Mouse (Mus musculus): ENCODE data around the gene Cd81.
A peak's percentile ranks its signal among the peaks of the same experiment; 100 is the strongest.

The Cd81 gene

GRCm38 (mm10) chr7:143052626-143053007 is at the start of gene Cd81:
Gene Cd81, plus strand, starts transcription at chr7:143052739.
- DNase-seq (ENCODE audit: low spot score in 2 of 2), result peak; percentile 82 to 88

- no peak for DNase-seq (ENCODE audit: low spot score in 2 of 2)
Measured at GRCm38 (mm10) chr7:143004727-143005343, 47.7 kb upstream of the Cd81 start, which contains the start of gene Tspan32. Gene Tspan32, plus strand, starts transcription at chr7:143005046.

- DNase-seq (ENCODE audit: low spot score in 2 of 2), result no peak
Measured at GRCm38 (mm10) chr7:143005344-143006096, 47.0 kb upstream of the Cd81 start.

GRCm38 (mm10) chr7:143006097-143006755 is 46.3 kb upstream of the Cd81 start:
- DNase-seq (ENCODE audit: low spot score in 2 of 2), result no peak

- no peak for DNase-seq (ENCODE audit: low spot score in 2 of 2)
Measured at GRCm38 (mm10) chr7:143006756-143007598, 45.6 kb upstream of the Cd81 start.

GRCm38 (mm10) chr7:143007599-143008369 is 44.8 kb upstream of the Cd81 start:
- DNase-seq (ENCODE audit: low spot score in 2 of 2), result peak; percentile 88 to 90

GRCm38 (mm10) chr7:143008370-143008926 is 44.1 kb upstream of the Cd81 start:
- DNase-seq (ENCODE audit: low spot score in 2 of 2), result peak in 1 of 2 experiments; percentile 48

- peak in 1 of 2 experiments; percentile 41 for DNase-seq (ENCODE audit: low spot score in 2 of 2)
Measured at GRCm38 (mm10) chr7:143008996-143009665, 43.4 kb upstream of the Cd81 start.

GRCm38 (mm10) chr7:143009996-143010395 is 42.5 kb upstream of the Cd81 start:
- no peak for DNase-seq (ENCODE audit: low spot score in 2 of 2)

GRCm38 (mm10) chr7:143011226-143011625 is 41.3 kb upstream of the Cd81 start:
- DNase-seq (ENCODE audit: low spot score in 2 of 2), result no peak

- DNase-seq (ENCODE audit: low spot score in 2 of 2), result no peak
Measured at GRCm38 (mm10) chr7:143012230-143012875, 40.2 kb upstream of the Cd81 start.

GRCm38 (mm10) chr7:143013420-143014178 is 38.9 kb upstream of the Cd81 start:
- peak; percentile 59 to 84 for DNase-seq (ENCODE audit: low spot score in 2 of 2)

GRCm38 (mm10) chr7:143014862-143015659 is 37.5 kb upstream of the Cd81 start:
- no peak for DNase-seq (ENCODE audit: low spot score in 2 of 2)

- DNase-seq (ENCODE audit: low spot score in 2 of 2), result peak; percentile 52 to 76
Measured at GRCm38 (mm10) chr7:143015755-143016423, 36.6 kb upstream of the Cd81 start.

- no peak for DNase-seq (ENCODE audit: low spot score in 2 of 2)
Measured at GRCm38 (mm10) chr7:143016424-143017142, 36.0 kb upstream of the Cd81 start.

GRCm38 (mm10) chr7:143017181-143017580 is 35.4 kb upstream of the Cd81 start:
- no peak for DNase-seq (ENCODE audit: low spot score in 2 of 2)

- DNase-seq (ENCODE audit: low spot score in 2 of 2), result no peak
Measured at GRCm38 (mm10) chr7:143020040-143020439, 32.5 kb upstream of the Cd81 start.

All from urinary bladder, postnatal 36 days (tissue).